Mouse (Mus musculus) urinary bladder, postnatal 4 days (tissue): Measurements from ENCODE around the gene Sh2d1b1.
"Not testable (repeated sequence)": the region's sequence is repeated elsewhere in the genome, so short reads cannot be mapped to it uniquely, and the experiment has no call there.

Source experiments
- DNase-seq, 2 experiments: peaks; one replicate each; pipeline ENCODE4 v3.0.0; 2021 to 2022; ENCODE audit warnings: low spot score in 2 of 2

Sh2d1b1 gene

GRCm38 (mm10) chr1:170277016-170277415 is at the start of gene Sh2d1b1:
Sh2d1b1 (plus strand) TSS chr1:170277320.
- DNase-seq, result no peak

GRCm38 (mm10) chr1:170232688-170233087 is 44.4 kb upstream of the Sh2d1b1 start, which contains the start of gene Sh2d1b2:
Sh2d1b2 (plus strand) TSS chr1:170232749.
- DNase-seq, result not testable (repeated sequence)

- no peak for DNase-seq
Observed at GRCm38 (mm10) chr1:170245016-170245415, 32.1 kb upstream of the Sh2d1b1 start.

GRCm38 (mm10) chr1:170254893-170255559 is 22.1 kb upstream of the Sh2d1b1 start:
- DNase-seq, result no peak

GRCm38 (mm10) chr1:170255560-170255910 is 21.6 kb upstream of the Sh2d1b1 start:
- DNase-seq, result peak; percentile 82 to 83

GRCm38 (mm10) chr1:170270281-170270680 is 6.8 kb upstream of the Sh2d1b1 start:
- DNase-seq, result no peak

- no peak for DNase-seq
Observed at GRCm38 (mm10) chr1:170270696-170271095, 6.4 kb upstream of the Sh2d1b1 start.

- DNase-seq, result no peak
Observed at GRCm38 (mm10) chr1:170273252-170273651, 3.9 kb upstream of the Sh2d1b1 start.

- DNase-seq, result no peak
Observed at GRCm38 (mm10) chr1:170282415-170283129, 5.5 kb downstream of the Sh2d1b1 start.

- DNase-seq, result peak in 1 of 2 experiments; percentile 18
Observed at GRCm38 (mm10) chr1:170292239-170292951, 15.3 kb downstream of the Sh2d1b1 start.

GRCm38 (mm10) chr1:170293257-170293656 is 16.1 kb downstream of the Sh2d1b1 start:
- DNase-seq, result no peak

GRCm38 (mm10) chr1:170294786-170295570 is 17.9 kb downstream of the Sh2d1b1 start:
- no peak for DNase-seq

- DNase-seq, result no peak
Observed at GRCm38 (mm10) chr1:170299496-170299895, 22.4 kb downstream of the Sh2d1b1 start.

- no peak for DNase-seq
Observed at GRCm38 (mm10) chr1:170301686-170302085, 24.6 kb downstream of the Sh2d1b1 start.

- no peak for DNase-seq
Observed at GRCm38 (mm10) chr1:170302456-170302855, 25.3 kb downstream of the Sh2d1b1 start.

- no peak for DNase-seq
Observed at GRCm38 (mm10) chr1:170303103-170303502, 26.0 kb downstream of the Sh2d1b1 start.

GRCm38 (mm10) chr1:170305002-170305401 is 27.9 kb downstream of the Sh2d1b1 start:
- DNase-seq, result no peak

- no peak for DNase-seq
Observed at GRCm38 (mm10) chr1:170306232-170306631, 29.1 kb downstream of the Sh2d1b1 start, which contains the start of gene Gm7694. Gm7694 (minus strand) TSS chr1:170306332.

- DNase-seq, result no peak
Observed at GRCm38 (mm10) chr1:170308503-170308902, 31.4 kb downstream of the Sh2d1b1 start, which contains the start of gene Spata46. Spata46 (plus strand) TSS chr1:170308803.

GRCm38 (mm10) chr1:170311431-170311830 is 34.3 kb downstream of the Sh2d1b1 start:
- DNase-seq, result no peak

- DNase-seq, result no peak
Observed at GRCm38 (mm10) chr1:170322046-170322445, 44.9 kb downstream of the Sh2d1b1 start.

GRCm38 (mm10) chr1:170323001-170323400 is 45.9 kb downstream of the Sh2d1b1 start:
- no peak for DNase-seq
